ENCODE assay signal across 9 mouse cellular contexts in genomic region chr11:114745134-114745533, GRCm38 (mm10). TPM values are rescaled to one million over a fixed set of nuclear protein-coding genes. Genes with fewer than 3 reads are reported as not detected.
DNase-seq lines count a peak whose midpoint lies in the region; ATAC-seq and TF ChIP-seq lines count a peak whose summit lies in the region.
"Had no signal": no experiment of that assay in that cellular context is flagged by ENCODE, and none has a peak within 500 bp of the region (broad histone marks: within the 10 kb centered on the region; RNA-seq: fewer than 3 reads in every experiment).

No protein-coding gene starts in this region.

- H3K9ac ChIP-seq in forebrain, embryonic 11.5 days (ENCODE audit: low read length) = peak overlapping the region; percentile 47
- H3K9ac ChIP-seq in heart, embryonic 16.5 days (ENCODE audit: low read length) = 0 out of 2 replicates have a peak overlapping the region, but pooled peaks have one; percentile 5
- no peak overlapping the region for H3K9ac ChIP-seq in liver, postnatal 0 days (replicated peaks)
- H3K9ac ChIP-seq in neural tube, embryonic 14.5 days (replicated peaks; ENCODE audit: low read depth, low read length) = no peak overlapping the region
- H3K9ac ChIP-seq: liver, embryonic 15.5 days had no signal

- H3K36me3 ChIP-seq in E14TG2a.4 (ENCODE audit: insufficient read depth, low read length) = no peaks in the 10 kb centered on the region
- H3K36me3 ChIP-seq in forebrain, embryonic 11.5 days (ENCODE audit: control insufficient read depth, insufficient read depth, low read length) = no peaks in the 10 kb centered on the region
- no peaks in the 10 kb centered on the region for H3K36me3 ChIP-seq in heart, embryonic 16.5 days (ENCODE audit: control insufficient read depth, insufficient read depth)
- H3K36me3 ChIP-seq in liver, postnatal 0 days (replicated peaks; ENCODE audit: insufficient read depth, low read length) = no peaks in the 10 kb centered on the region
- H3K36me3 ChIP-seq in neural tube, embryonic 14.5 days (ENCODE audit: control insufficient read depth, insufficient read depth, low read length) = no peaks in the 10 kb centered on the region
- H3K36me3 ChIP-seq: liver, embryonic 15.5 days had no signal

- 2% methylated on average over 12 of the region's 12 CpGs for WGBS in forebrain, embryonic 11.5 days
- 1% methylated on average over 12 of the region's 12 CpGs for WGBS in heart, embryonic 16.5 days
- 2% methylated on average over 12 of the region's 12 CpGs for WGBS in liver, postnatal 0 days (ENCODE audit: insufficient replicate concordance)
- 2% methylated on average over 12 of the region's 12 CpGs for WGBS in neural tube, embryonic 14.5 days

- DNase-seq in c-Kit-positive CD71-negative TER-119-negative erythroid progenitor cells, embryonic 14.5 days (ENCODE audit: low read depth) = peak; percentile 86
- DNase-seq in forebrain, embryonic 11.5 days (ENCODE audit: low spot score) = peak; percentile 97
- DNase-seq in kidney, postnatal 36 days = peak; percentile 87 to 97
- DNase-seq in liver, postnatal 0 days = peak; percentile 92
- DNase-seq in testis, postnatal 10 days (ENCODE audit: low spot score) = peak; percentile 98

- no peaks in the 10 kb centered on the region for H3K9me3 ChIP-seq in E14TG2a.4 (ENCODE audit: low read length)
- no peaks in the 10 kb centered on the region for H3K9me3 ChIP-seq in forebrain, embryonic 11.5 days (ENCODE audit: control insufficient read depth, low read length)
- no peaks in the 10 kb centered on the region for H3K9me3 ChIP-seq in heart, embryonic 16.5 days (replicated peaks; ENCODE audit: control insufficient read depth, low read length)
- H3K9me3 ChIP-seq in liver, postnatal 0 days (ENCODE audit: low read length) = no peaks in the 10 kb centered on the region
- H3K9me3 ChIP-seq in neural tube, embryonic 14.5 days (ENCODE audit: control insufficient read depth, low read length) = no peaks in the 10 kb centered on the region
- H3K9me3 ChIP-seq: liver, embryonic 15.5 days had no signal

- no peak for TF ChIP-seq EP300 in liver, postnatal 0 days (IDR thresholded peaks at IDR 0.05; ENCODE audit: low read depth)

- H3K4me2 ChIP-seq in forebrain, embryonic 11.5 days (ENCODE audit: low read depth, low read length, severe bottlenecking) = peak overlapping the region; percentile 31; the same call in 1 of the 2 replicates
- H3K4me2 ChIP-seq in heart, embryonic 16.5 days (ENCODE audit: low read depth, low read length) = peak overlapping the region; percentile 40; the same call in 1 of the 2 replicates
- H3K4me2 ChIP-seq in liver, postnatal 0 days (ENCODE audit: low read depth, low read length) = no peak overlapping the region
- H3K4me2 ChIP-seq in neural tube, embryonic 14.5 days (ENCODE audit: low read depth, low read length) = peak overlapping the region; percentile 19; the same call in 1 of the 2 replicates
- H3K4me2 ChIP-seq: liver, embryonic 15.5 days had no signal

- peak; percentile 69 for ATAC-seq in forebrain, embryonic 11.5 days (replicated peaks; ENCODE audit: low FRiP score)
- ATAC-seq in heart, embryonic 16.5 days (replicated peaks; ENCODE audit: extremely low read depth, insufficient read depth, low FRiP score) = peak; percentile 63; the same call in 1 of the 2 replicates
- peak; percentile 65; the same call in 1 of the 2 replicates for ATAC-seq in liver, postnatal 0 days
- peak; percentile 81 for ATAC-seq in neural tube, embryonic 14.5 days (ENCODE audit: low read depth)

- H3K4me3 ChIP-seq in E14TG2a.4 (replicated peaks; ENCODE audit: low read length) = no peak overlapping the region
- H3K4me3 ChIP-seq in forebrain, embryonic 11.5 days (ENCODE audit: low read depth, low read length) = no peak overlapping the region
- H3K4me3 ChIP-seq in heart, embryonic 16.5 days (ENCODE audit: low read length) = no peak overlapping the region
- no peak overlapping the region for H3K4me3 ChIP-seq in liver, postnatal 0 days (ENCODE audit: low read depth, low read length)
- H3K4me3 ChIP-seq in neural tube, embryonic 14.5 days (ENCODE audit: low read depth, low read length) = no peak overlapping the region
- H3K4me3 ChIP-seq: liver, embryonic 15.5 days had no signal

- TF ChIP-seq CTCF in E14TG2a.4 (conservative IDR thresholded peaks at IDR 0.05; ENCODE audit: low read length) = peak; percentile 89
- TF ChIP-seq CTCF in liver, postnatal 0 days (IDR thresholded peaks at IDR 0.05; ENCODE audit: low read depth) = peak; percentile 98

- no peak overlapping the region for H3K27ac ChIP-seq in forebrain, embryonic 11.5 days (ENCODE audit: low read depth, low read length)
- no peak overlapping the region for H3K27ac ChIP-seq in heart, embryonic 16.5 days (ENCODE audit: low read length)
- H3K27ac ChIP-seq in liver, postnatal 0 days (ENCODE audit: low read depth) = no peak overlapping the region
- H3K27ac ChIP-seq in neural tube, embryonic 14.5 days (ENCODE audit: low read depth, low read length) = no peak overlapping the region
- H3K27ac ChIP-seq: liver, embryonic 15.5 days had no signal

- peaks cover 18% of the 10 kb centered on the region for H3K4me1 ChIP-seq in E14TG2a.4 (replicated peaks; ENCODE audit: low read depth, low read length)
- peaks cover 8% of the 10 kb centered on the region; the same call in 1 of the 2 replicates for H3K4me1 ChIP-seq in forebrain, embryonic 11.5 days (replicated peaks; ENCODE audit: control insufficient read depth, insufficient read depth, low read length)
- peaks cover 5% of the 10 kb centered on the region for H3K4me1 ChIP-seq in heart, embryonic 16.5 days (ENCODE audit: control insufficient read depth, insufficient read depth, low read length)
- H3K4me1 ChIP-seq in liver, postnatal 0 days (ENCODE audit: insufficient read depth) = no peaks in the 10 kb centered on the region
- H3K4me1 ChIP-seq in neural tube, embryonic 14.5 days (ENCODE audit: control insufficient read depth, insufficient read depth, low read length) = peaks cover 6% of the 10 kb centered on the region; the same call in 1 of the 2 replicates
- H3K4me1 ChIP-seq: liver, embryonic 15.5 days had no signal

- H3K27me3 ChIP-seq in E14TG2a.4 (ENCODE audit: insufficient read depth, low read length) = peaks cover 9% of the 10 kb centered on the region
- no peaks in the 10 kb centered on the region for H3K27me3 ChIP-seq in forebrain, embryonic 11.5 days (ENCODE audit: control insufficient read depth, insufficient read depth, low read length)
- H3K27me3 ChIP-seq in heart, embryonic 16.5 days (ENCODE audit: control insufficient read depth, insufficient read depth, low read length) = 0 out of 2 replicates have a peak, but pooled peaks cover 3% of the 10 kb centered on the region
- no peaks in the 10 kb centered on the region for H3K27me3 ChIP-seq in liver, postnatal 0 days (ENCODE audit: insufficient read depth, low read length)
- no peaks in the 10 kb centered on the region for H3K27me3 ChIP-seq in neural tube, embryonic 14.5 days (ENCODE audit: control insufficient read depth, insufficient read depth, low read length)

RNA-seq across cellular contexts. Expression of gene Dnaic2, which starts 17.9 kb away (rescaled TPM):
- polyA plus RNA-seq in forebrain, embryonic 11.5 days (2014; fragmentation: Nextera tagmentation; extraction: Ambion mirVana) = 0.96 and 1.1 TPM in 2 replicates
- polyA plus RNA-seq in heart, embryonic 16.5 days (2015; fragmentation: Nextera tagmentation; extraction: Ambion mirVana) = 1.1 and 1.3 TPM in 2 replicates
- polyA plus RNA-seq in liver, postnatal 0 days (2015; fragmentation: Nextera tagmentation; extraction: Ambion mirVana) = 0.13 TPM in 1 of 2 replicates, not detected in the other
- 0.71 and 2.0 TPM in 2 replicates for polyA plus RNA-seq in neural tube, embryonic 14.5 days (2014; fragmentation: Nextera tagmentation; extraction: Ambion mirVana)

RNA-seq across cellular contexts. Expression of gene Kif19a, which starts 20.1 kb away (rescaled TPM):
- 0.83 and 1.2 TPM in 2 replicates for polyA plus RNA-seq in forebrain, embryonic 11.5 days (2014; fragmentation: Nextera tagmentation; extraction: Ambion mirVana)
- polyA plus RNA-seq in heart, embryonic 16.5 days (2015; fragmentation: Nextera tagmentation; extraction: Ambion mirVana) = 0.16 and 0.25 TPM in 2 replicates
- 0.11 and 0.13 TPM in 2 replicates for polyA plus RNA-seq in liver, postnatal 0 days (2015; fragmentation: Nextera tagmentation; extraction: Ambion mirVana)
- 0.56 and 0.99 TPM in 2 replicates for polyA plus RNA-seq in neural tube, embryonic 14.5 days (2014; fragmentation: Nextera tagmentation; extraction: Ambion mirVana)

RNA-seq across cellular contexts. Expression of gene Btbd17, which starts 50.6 kb away (rescaled TPM):
- polyA plus RNA-seq in forebrain, embryonic 11.5 days (2014; fragmentation: Nextera tagmentation; extraction: Ambion mirVana) = 42.2 and 47.3 TPM in 2 replicates
- polyA plus RNA-seq in heart, embryonic 16.5 days (2015; fragmentation: Nextera tagmentation; extraction: Ambion mirVana) = not detected in 2 replicates
- not detected in 2 replicates for polyA plus RNA-seq in liver, postnatal 0 days (2015; fragmentation: Nextera tagmentation; extraction: Ambion mirVana)
- 18.8 and 20.4 TPM in 2 replicates for polyA plus RNA-seq in neural tube, embryonic 14.5 days (2014; fragmentation: Nextera tagmentation; extraction: Ambion mirVana)
- polyA plus RNA-seq: liver, embryonic 15.5 days had no signal

RNA-seq across cellular contexts. Expression of gene Gpr142, which starts 53.6 kb away (rescaled TPM):
- not detected in 2 replicates for polyA plus RNA-seq in forebrain, embryonic 11.5 days (2014; fragmentation: Nextera tagmentation; extraction: Ambion mirVana)
- polyA plus RNA-seq in heart, embryonic 16.5 days (2015; fragmentation: Nextera tagmentation; extraction: Ambion mirVana) = not detected in 2 replicates
- polyA plus RNA-seq in liver, postnatal 0 days (2015; fragmentation: Nextera tagmentation; extraction: Ambion mirVana) = not detected in 2 replicates
- not detected in 2 replicates for polyA plus RNA-seq in neural tube, embryonic 14.5 days (2014; fragmentation: Nextera tagmentation; extraction: Ambion mirVana)
- polyA plus RNA-seq: liver, embryonic 15.5 days had no signal

Comparison
In these comparisons a context has a peak if more than half of its experiments do, and no peak if none do; other contexts are left out.
1. H3K9ac ChIP-seq: peak in forebrain, embryonic 11.5 days (single experiment) and heart, embryonic 16.5 days (single experiment); none in liver, postnatal 0 days (single experiment) and neural tube, embryonic 14.5 days (single experiment).
2. RNA of gene Btbd17, which starts 50.6 kb away (polyA plus RNA-seq): 42.2 to 47.3 TPM in forebrain, embryonic 11.5 days and 18.8 to 20.4 TPM in neural tube, embryonic 14.5 days; not detected in heart, embryonic 16.5 days and not detected in liver, postnatal 0 days; every median in the first group is over 10 times any median in the second.
3. Peak in every context shown above with its lines, with median percentiles within 50 percentile points of each other: DNase-seq and ATAC-seq.